Mouse (Mus musculus) activated CD4-positive, CD25-positive, alpha-beta regulatory T cell (primary cell): ENCODE data around the gene Phldb2. TPM values are rescaled to one million over a fixed set of nuclear protein-coding genes. Genes with fewer than 3 reads are reported as not detected.

Experiments used
- polyA plus RNA-seq, 2 experiments: library from polyadenylated mRNA; unstranded; fragments of 100-300 nt; shearing (Covaris generic); gene quantifications; one replicate each; pipeline ENCODE4 v1.2.1; 2017

Gene Phldb2
- under 1 TPM in 1 of 2 experiments, not detected in 1; 0.15 TPM for polyA plus RNA-seq

DNA sequence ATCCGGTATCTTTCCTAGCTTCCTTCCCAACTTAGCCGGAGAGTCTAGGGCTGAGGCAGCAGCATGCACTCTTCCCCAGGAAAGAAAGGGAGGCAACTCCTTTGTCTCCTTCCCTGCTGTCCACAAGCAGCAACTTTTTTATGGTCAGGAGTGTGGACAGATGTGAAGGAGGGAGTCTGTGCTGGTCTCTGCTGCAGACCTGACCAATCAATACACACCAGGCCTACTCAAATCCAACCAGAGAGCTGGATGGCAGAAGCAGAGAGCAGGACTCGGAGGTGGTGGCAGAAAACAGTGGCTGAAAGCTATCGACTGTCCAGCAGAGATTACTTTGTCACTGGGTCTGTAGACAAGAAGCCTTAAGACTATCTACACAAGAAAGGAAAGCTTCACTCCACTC, at the start of gene Phldb2:
Gene Phldb2 (minus strand): TSS at position 205 of the 400 bp plus-strand sequence.

DNA sequence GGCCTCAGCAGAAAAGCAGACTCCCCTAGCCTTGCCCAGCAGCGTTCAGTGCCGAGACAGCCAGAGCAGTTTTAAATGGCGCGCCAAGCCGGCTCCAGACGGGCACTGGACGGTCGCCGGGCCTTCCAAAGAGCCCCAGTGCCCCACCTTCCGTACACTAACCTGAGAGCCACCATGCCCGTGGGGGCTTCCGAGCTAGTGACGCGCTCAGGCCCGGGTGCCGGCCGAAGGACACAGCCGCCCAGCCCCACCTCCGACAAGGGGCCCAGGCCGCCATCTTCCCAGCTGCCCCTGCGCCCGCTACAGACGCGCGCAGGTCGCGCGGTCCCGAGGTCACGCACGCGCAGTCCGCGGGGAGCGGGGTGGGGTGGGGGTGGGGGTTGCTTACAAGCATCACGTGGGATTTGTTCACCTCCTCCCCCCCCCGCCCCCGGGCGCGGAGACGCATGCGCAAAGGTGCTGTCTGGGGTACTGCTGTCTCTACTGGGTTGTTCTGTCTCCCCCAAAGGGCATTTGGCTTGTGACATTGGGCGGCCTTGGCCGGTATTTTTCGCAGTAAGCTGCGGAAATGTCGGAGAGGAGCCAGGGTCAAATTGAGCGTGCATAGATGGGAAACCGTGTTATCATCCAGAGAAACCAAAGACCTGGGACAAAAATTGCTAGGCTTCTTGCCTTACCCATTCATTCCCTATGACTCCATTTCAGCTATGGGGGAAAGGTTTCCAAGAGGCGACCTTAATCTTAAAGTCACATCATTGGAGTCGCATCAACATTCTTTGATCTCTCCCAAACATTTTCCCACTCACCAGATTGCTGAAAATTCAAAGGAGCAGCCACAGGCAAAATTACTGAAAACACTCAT, 210.6 kb downstream of the Phldb2 start, which contains the start of gene Abhd10:
Gene Abhd10 (minus strand): TSS at position 341 of the 862 bp plus-strand sequence.

DNA sequence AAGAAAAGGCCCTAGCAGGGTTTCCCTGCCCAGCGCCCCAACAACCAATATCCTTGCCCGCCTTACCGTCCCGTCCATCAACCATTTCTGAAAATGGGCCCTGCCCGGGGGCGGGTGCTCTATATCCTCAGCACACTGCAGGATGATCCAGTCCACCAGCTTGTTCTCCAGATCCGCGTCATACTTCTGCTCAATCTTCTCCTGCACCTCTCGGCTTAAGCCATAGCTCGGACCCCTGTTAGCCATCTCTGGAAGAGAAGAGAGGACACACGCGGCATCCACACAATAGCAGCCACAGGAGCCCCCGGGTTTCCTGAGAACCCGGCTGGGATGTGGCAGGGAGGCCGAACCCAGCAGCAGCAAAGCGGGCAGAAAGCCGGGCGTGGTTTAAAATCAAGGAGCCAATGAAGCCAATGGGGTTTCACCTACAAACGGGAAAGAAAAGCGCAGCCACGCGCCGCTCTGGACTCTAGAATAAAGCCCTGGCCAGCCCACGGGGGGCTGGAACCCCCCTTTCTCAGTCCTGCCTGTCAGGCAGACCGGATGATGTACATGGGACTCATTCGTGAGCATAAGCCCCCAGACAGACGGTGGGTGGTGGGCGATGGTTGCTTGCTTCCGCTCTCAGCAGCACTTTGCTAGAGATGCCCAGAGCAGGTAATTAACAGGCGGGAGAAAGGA, 229.2 kb downstream of the Phldb2 start, which contains the start of gene Tagln3:
Gene Tagln3 (minus strand): TSS at position 548 of the 681 bp plus-strand sequence.

Other genes starting within 250 kb of the Phldb2 start
- gene Tagln3, start 229.0 kb downstream of the Phldb2 start, polyA plus RNA-seq, result under 1 TPM in 1 of 2 experiments, not detected in 1; 0.32 TPM
- gene Abhd10, start 210.6 kb downstream of the Phldb2 start, polyA plus RNA-seq, result 10 to 100 TPM; 22.6 to 24.9 TPM
- 10 to 100 TPM in 1 of 2 experiments, 1 to 10 TPM in 1; 7.8 to 11.6 TPM for gene Plcxd2, start 56.6 kb upstream of the Phldb2 start, polyA plus RNA-seq
- gene Cd96, start 166.7 kb upstream of the Phldb2 start, polyA plus RNA-seq, result 100 to 1,000 TPM; 139 to 185 TPM
- gene Gm4737, start 201.5 kb upstream of the Phldb2 start, polyA plus RNA-seq, result 1 to 10 TPM; 5.2 to 9.2 TPM